Mouse (Mus musculus) right cerebral cortex, postnatal 4 days (tissue): Measurements from ENCODE around the gene Eif2ak1.
"Not testable (repeated sequence)": the region's sequence is repeated elsewhere in the genome, so short reads cannot be mapped to it uniquely, and the experiment has no call there.

ENCODE experiments used
- DNase-seq: peaks from one replicate; pipeline ENCODE4 v3.0.0-alpha.2; 2022

Eif2ak1 gene

GRCm38 (mm10) chr5:143817116-143817930, at the start of gene Eif2ak1:
Eif2ak1 (plus strand) TSS chr5:143817788.
- peak; percentile 86 for DNase-seq

DNA sequence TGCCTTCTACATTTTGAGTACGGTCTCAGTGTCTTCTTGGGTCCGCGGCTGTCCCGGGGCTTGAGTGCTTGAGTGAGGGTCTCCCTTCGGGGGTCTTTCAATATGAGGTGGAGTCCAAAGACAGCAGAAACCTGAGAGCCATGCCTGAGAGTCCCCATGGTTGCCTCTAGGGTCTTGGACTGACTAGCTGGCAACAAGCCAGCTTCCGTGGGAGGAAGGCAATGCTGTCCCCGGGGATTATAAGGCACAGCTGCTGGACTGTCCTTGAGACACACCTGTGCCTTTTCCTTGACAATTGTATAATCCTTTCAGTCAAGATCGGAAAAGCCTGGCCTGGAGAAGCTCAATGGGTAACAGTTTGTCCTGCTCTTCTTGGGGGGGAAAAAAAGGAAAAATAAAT, 35.6 kb upstream of the Eif2ak1 start:
- no peak for DNase-seq

DNA sequence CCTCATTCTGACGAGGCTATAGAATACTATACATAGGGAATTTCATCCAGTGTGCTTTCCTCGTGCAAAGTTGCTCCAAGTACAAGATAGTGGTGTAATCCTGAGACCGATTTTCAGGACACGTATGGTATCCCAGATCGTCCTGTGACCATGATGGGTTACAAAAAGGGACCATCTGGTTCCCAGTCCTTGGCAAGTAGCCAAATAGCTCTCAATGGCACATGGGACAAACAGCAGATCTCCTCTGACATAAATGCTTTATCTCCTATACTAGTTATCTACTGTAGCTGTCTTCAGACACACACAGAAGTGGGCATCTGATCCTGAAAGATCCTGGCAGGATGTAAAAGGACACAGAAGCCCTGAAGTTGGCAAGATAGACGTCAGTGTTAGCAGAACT, 32.2 kb upstream of the Eif2ak1 start:
- DNase-seq = no peak

GRCm38 (mm10) chr5:143801216-143801615, 16.4 kb upstream of the Eif2ak1 start:
- DNase-seq = not testable (repeated sequence)

- no peak for DNase-seq
These were observed 13.4 kb upstream of the Eif2ak1 start for GRCm38 (mm10) chr5:143804056-143804765.

- no peak for DNase-seq
These were observed 10.3 kb upstream of the Eif2ak1 start for GRCm38 (mm10) chr5:143807268-143807667.

GRCm38 (mm10) chr5:143809421-143810090, 8.0 kb upstream of the Eif2ak1 start:
- no peak for DNase-seq

- no peak for DNase-seq
These were observed 5.9 kb upstream of the Eif2ak1 start for GRCm38 (mm10) chr5:143811653-143812052.

DNA sequence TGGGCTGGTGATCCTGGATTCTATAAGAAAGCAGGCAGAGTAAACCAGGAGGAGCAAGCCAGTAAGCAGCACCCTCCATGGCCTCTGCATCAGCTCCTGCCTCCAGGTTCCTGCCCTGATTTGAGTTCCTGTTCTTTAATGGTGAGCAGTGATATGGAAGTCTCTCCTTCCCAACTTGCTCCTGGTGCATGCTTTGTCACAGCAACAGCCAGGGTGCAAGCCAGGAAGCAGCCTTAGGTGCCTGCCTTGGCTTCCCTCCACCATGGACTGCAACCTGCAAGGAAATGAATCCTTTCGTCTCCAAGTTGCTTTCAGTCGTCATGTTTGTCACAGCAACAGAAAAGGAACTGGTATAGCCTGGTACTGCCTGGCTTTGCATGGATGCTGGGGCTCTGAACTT, 3.0 kb upstream of the Eif2ak1 start:
- DNase-seq = no peak

DNA sequence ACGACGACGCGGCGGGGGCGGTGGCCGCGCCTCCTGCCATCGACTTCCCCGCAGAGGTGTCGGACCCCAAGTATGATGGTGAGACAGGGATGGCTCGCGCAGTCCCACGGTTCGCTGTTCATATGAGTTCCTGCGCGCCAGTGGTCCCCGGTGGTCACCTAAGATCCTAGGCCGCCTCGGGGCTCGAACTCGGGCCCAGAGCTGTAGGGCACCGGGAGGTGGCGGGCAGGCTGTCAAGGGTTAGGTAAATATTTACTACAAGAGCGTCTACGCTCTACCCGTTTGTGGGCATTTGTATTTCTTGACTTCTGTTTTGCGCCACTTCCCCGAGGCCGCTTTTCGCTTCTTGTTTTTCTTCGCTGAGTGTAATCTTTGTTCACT, 333 bp downstream of the Eif2ak1 start:
- no peak for DNase-seq

DNA sequence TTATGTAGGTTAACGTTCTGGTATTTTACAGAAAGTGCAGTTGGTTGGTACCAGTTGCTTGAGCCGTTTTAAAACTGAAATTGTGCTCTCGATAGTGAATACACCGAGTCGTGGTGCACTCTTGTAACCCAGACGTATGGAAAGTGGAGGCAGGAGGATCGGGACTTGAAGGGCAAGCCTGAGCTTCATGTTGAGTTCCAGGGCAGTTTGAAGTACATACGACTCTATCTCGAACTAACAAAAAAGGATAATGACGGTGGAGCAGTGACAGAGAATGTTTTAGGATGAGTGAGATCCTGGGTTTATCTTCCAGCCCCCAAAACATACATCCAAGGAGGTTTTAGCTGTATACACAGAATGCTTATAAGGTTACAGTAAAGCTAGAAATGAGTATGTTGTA, 873 bp downstream of the Eif2ak1 start:
- no peak for DNase-seq

GRCm38 (mm10) chr5:143818949-143819348, 1.4 kb downstream of the Eif2ak1 start:
- no peak for DNase-seq

DNA sequence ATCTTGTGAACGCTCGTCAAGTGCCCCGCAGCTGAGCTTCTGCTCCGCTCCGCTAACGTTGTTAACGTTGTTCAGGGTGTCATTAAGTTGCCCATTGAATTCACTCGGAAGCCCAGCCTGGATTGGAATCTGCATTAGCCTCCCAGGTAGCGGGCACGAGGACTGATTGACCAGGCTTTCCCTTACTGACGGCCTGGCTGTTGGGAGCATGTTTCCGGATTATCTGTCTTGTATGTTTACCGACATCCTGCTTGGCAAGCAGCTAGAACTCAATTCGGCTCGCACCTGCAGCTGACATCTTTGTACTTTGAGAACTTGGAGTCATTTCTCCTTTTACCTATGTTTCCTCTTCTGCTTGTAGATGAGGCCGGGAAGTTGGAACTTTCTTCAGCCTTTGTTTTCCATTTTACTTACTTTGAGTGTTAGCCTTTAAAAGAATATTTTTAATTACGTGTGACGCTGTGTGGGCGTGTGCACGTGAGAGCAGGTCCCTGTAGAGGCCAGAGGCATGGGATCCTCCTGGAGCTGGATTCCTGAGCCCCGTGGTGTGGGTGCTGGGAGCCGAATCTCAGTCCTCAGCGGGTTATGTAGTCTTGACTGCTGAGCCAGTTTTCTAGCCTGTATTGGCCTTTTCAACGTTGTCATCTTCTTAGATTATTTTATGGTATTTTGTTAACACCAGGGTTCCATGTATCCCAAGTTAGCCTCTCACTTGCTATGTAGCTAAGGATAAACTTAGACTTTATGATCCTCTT, 2.5 kb downstream of the Eif2ak1 start:
- DNase-seq = no peak

GRCm38 (mm10) chr5:143820820-143821219, 3.2 kb downstream of the Eif2ak1 start:
- DNase-seq = no peak

DNA sequence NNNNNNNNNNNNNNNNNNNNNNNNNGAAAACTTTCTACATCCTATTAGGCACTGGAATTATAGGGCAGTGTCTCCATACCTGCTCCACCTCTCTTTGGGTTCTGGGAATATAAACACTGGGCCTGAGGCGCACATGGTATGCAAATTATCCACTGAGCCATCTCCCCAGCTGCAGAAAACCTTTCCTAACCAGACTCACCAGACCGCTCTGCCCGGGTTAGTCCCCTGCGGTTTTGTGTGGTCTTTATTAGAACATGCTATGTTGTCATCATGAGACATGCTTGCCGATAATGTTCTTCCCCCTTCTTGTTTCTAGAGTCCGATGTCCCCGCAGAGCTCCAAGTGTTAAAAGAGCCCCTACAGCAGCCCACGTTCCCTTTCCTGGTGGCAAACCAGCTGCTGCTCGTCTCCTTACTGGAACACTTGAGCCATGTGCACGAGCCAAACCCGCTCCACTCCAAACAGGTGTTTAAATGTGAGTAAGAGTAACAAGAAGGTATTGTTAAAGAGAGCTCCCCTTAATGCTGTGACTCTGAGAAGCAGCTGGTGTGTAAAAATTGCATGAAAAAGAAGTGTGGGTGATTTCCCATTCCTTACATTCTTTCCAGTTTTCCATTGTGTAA, 54.1 kb downstream of the Eif2ak1 start:
- DNase-seq = no peak

- DNase-seq = no peak
These were observed 57.0 kb downstream of the Eif2ak1 start for GRCm38 (mm10) chr5:143874571-143874970.

DNA sequence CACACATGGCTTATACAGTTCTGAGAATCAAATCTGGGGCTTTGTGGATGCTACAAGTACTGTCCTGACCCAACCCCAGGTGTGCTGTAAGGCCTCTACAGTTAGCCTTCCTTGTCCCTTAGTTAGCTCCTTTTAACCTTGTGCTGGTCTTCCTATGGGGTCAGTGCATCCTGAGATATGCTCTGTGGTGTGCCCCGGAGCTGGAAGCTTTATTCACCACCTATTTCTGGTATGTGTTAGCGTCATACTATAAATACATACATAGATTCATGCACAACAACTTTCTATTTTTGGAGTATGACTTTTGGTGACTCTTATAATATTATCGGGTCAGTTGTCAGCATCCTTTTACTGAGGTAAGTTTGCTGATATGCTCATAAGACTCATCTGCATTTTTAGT, 67.7 kb downstream of the Eif2ak1 start:
- no peak for DNase-seq

- DNase-seq = no peak
These were observed 73.2 kb downstream of the Eif2ak1 start for GRCm38 (mm10) chr5:143890741-143891140.

GRCm38 (mm10) chr5:143892255-143892886, 74.8 kb downstream of the Eif2ak1 start:
- DNase-seq = no peak

DNA sequence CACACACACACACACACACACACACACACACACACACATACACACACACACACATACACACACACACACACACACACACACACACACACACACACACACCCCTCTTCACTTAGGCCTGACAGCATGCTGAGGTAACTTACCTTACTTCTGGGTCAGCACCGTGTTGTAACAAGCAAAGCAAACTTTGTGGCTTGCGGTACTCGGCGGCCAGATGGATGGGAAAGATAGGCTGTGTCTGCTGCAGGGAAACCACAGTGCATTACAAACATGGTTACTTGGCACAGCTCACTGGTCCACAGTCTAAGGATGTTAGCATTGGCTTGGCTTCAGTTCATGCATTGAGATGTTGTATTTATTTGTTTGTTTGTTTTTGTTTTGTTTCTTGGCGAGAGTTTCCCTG, 75.8 kb downstream of the Eif2ak1 start:
- no peak for DNase-seq

DNA sequence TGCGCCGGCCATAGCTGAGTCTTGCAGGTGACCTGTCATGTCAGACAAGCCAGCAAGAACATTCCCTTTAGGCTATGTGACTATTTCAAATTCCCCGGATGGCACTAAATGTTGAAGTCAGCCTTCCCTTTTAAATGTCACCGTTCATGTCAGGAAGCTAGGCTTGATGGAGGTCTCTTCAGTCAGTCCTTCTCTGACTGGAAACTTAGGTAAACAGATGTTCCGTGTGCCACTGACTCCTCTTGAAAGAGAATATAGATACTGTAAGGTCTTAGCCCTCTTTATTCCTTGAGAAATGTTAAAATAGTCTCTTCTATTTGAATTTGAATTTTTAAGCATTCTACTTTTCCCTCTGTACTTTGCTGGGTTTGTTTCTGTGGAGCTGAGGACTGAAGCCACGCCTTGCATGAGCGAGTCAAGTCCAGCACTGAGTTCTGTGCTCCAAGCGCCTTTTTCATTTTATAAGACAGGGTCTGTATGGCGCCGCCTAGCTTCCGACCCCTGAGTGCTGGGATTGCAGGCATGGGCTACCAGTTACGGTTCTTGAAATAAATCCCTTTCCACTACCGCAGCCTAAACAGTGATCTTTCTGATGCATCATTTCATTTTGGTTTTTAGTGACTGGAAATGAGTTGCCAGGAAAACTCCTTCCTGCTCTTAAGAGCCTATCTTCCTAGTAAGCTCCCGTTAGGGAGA, 80.2 kb downstream of the Eif2ak1 start, which contains the start of gene Ankrd61:
Gene Ankrd61, minus strand, starts transcription at position 51 of the 696 bp plus-strand sequence.
- DNase-seq = no peak
